Mouse (Mus musculus) kidney, postnatal 36 days (tissue): ENCODE data around the gene Pfn5.
"Not testable (repeated sequence)": the region's sequence is repeated elsewhere in the genome, so short reads cannot be mapped to it uniquely, and the experiment has no call there.

ENCODE experiments used
- DNase-seq, 2 experiments: peaks; one replicate each; pipeline ENCODE4 v3.0.0; 2021 to 2022; ENCODE audit warnings: mixed read lengths in 2 of 2

Pfn5 gene

GRCm38 (mm10) chrX:95557887-95558286 lies at the start of gene Pfn5, which contains the start of gene Asb12:
TSS of gene Pfn5 (plus strand) at chrX:95558104.
TSS of gene Asb12 (minus strand) at chrX:95557987.
- no peak for DNase-seq

- no peak for DNase-seq
These were observed 34.0 kb upstream of the Pfn5 start for GRCm38 (mm10) chrX:95523883-95524282.

- DNase-seq, result no peak
These were observed 32.7 kb upstream of the Pfn5 start for GRCm38 (mm10) chrX:95525166-95525565.

- not testable (repeated sequence) for DNase-seq
These were observed 22.4 kb upstream of the Pfn5 start for GRCm38 (mm10) chrX:95535493-95535892.

- DNase-seq, result no peak
These were observed 3.6 kb upstream of the Pfn5 start for GRCm38 (mm10) chrX:95554321-95554720.

- DNase-seq, result no peak
These were observed 42.7 kb downstream of the Pfn5 start for GRCm38 (mm10) chrX:95600609-95601008.
